In the genomic region with DNA sequence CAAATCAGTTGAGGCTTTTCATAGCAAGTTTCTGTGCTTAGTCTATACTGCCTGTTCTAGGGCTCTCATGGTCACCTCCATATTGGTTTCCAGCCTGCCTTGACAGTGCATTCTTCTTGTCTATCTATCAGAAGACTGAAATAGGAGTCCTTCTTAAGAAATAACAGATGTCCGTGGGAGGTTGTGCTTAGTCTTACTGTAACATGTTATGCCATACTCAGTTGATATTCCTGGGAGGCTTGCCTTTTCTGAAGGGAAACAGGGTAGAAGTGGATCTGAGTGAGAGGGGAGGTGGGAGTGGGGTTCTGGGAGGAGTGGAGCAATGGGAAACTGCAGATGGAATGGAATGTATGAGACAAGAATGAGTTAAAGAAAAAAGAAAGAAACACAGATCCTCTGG, we compare ENCODE assay signal across 12 mouse cellular contexts.
"Had no signal": no experiment of that assay in that cellular context is flagged by ENCODE, and none has a peak within 500 bp of the region (broad histone marks: within the 10 kb centered on the region; RNA-seq: fewer than 3 reads in every experiment).

No protein-coding gene starts in this region.

- DNase-seq: retina, postnatal 1 day; right cerebral cortex, adult 18-20 months; right cerebral cortex, postnatal 14 days; right cerebral cortex, postnatal 25 days; right cerebral cortex, postnatal 4 days; spleen, adult 18-20 months; thymus, adult 18-20 months; thymus, adult 2 months; thymus, postnatal 14 days; thymus, postnatal 25 days; thymus, postnatal 36 days; thymus, postnatal 4 days had no signal
